Mouse (Mus musculus): ENCODE measurements around the gene Btbd35f25.
"Not testable (repeated sequence)": the region's sequence is repeated elsewhere in the genome, so short reads cannot be mapped to it uniquely, and the experiment has no call there.

Btbd35f25 gene

GRCm38 (mm10) chrX:31717056-31717455 lies at the start of gene Btbd35f25:
Btbd35f25 (minus strand) TSS chrX:31717156.
- not testable (repeated sequence) for DNase-seq (ENCODE audit: low spot score)

- DNase-seq (ENCODE audit: low spot score) = no peak
These were observed 49.3 kb upstream of the Btbd35f25 start for GRCm38 (mm10) chrX:31766255-31766654.

GRCm38 (mm10) chrX:31764001-31764400 lies 47.0 kb upstream of the Btbd35f25 start:
- DNase-seq (ENCODE audit: low spot score) = no peak

GRCm38 (mm10) chrX:31745079-31745478 lies 28.1 kb upstream of the Btbd35f25 start:
- no peak for DNase-seq (ENCODE audit: low spot score)

GRCm38 (mm10) chrX:31736958-31737357 lies 20.0 kb upstream of the Btbd35f25 start:
- DNase-seq (ENCODE audit: low spot score) = no peak

Data from MN1 (cell line).